Mouse (Mus musculus): ENCODE data around the gene Vegfb. TPM values are rescaled to one million over a fixed set of nuclear protein-coding genes. Genes with fewer than 3 reads are reported as not detected.
A peak's percentile ranks its signal among the peaks of the same experiment; 100 is the strongest.

Gene Vegfb
- polyA plus RNA-seq, 1 experiment from 2014 or later = 26.2 TPM

DNA sequence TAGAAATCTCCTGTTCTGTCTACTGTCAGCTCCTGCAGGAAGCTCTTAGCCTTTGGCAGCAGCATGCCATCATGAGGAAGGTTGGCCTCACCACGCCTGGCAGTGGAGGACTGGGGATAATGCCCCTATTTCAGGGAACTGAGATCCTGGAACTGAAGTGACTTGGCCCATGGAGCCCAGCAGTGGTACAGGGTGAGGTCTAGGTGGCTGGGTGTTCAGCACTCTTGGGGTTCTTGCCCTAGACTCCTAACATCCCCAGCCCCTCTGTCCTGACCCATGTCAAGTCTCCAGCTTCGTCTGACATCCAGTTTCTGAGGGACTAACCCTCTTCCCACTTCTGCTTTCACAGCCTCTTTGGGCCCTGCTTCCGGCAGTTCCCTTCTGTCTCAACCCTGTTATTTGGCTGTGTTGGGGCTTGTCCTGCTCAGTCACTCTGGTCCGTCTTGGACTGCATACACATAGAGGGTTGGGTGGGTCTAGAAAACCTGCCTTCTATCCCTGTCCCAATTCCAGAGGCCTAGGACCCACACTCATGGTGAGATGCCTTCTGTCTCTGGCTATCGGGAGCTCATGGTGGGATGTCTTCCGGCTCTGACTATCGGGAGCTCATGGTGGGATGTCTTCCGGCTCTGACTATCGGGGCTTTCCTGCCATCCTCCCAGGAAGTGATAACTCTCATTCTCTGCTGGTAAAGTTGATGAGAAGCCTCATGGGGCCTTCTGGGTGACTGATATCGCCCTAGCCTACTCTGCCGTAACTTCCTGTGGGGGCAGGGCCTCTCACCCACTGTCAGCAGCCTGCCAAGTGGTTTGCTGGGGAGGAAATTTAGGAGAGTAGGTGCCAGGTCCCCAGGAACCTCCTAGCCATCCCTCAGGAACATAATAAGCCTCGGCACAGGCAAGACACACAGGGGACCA, 30.3 kb upstream of the Vegfb start:
- Histone ChIP-seq H3K4me1 (replicated peaks; ENCODE audit: control insufficient read depth, insufficient read depth) (no peaks in the 10 kb centered on the region), H3K27me3 (ENCODE audit: control insufficient read depth, insufficient read depth, low read length) (no peaks in the 10 kb centered on the region), H3K4me3 (ENCODE audit: low read depth, low read length) (no peak overlapping the region), H3K9me3 (ENCODE audit: control insufficient read depth, low read length) (no peaks in the 10 kb centered on the region), H3K4me2 (replicated peaks; ENCODE audit: low read depth) (no peak overlapping the region), H3K27ac (replicated peaks) (peak overlapping the region; percentile 53), H3K9ac (ENCODE audit: low read length) (no peak overlapping the region), H3K36me3 (ENCODE audit: control insufficient read depth, insufficient read depth, low read length) (peaks cover 10% of the 10 kb centered on the region; the same call in 1 of the 2 replicates)
- ATAC-seq (ENCODE audit: low FRiP score, low TSS enrichment) = no peak
- no peak for TF ChIP-seq CTCF (IDR thresholded peaks at IDR 0.05; ENCODE audit: low read depth)
- no peak for TF ChIP-seq EP300 (optimal IDR thresholded peaks at IDR 0.05)
- 72% methylated on average over 12 of the region's 12 CpGs for WGBS
- DNase-seq (ENCODE audit: low spot score) = no peak

DNA sequence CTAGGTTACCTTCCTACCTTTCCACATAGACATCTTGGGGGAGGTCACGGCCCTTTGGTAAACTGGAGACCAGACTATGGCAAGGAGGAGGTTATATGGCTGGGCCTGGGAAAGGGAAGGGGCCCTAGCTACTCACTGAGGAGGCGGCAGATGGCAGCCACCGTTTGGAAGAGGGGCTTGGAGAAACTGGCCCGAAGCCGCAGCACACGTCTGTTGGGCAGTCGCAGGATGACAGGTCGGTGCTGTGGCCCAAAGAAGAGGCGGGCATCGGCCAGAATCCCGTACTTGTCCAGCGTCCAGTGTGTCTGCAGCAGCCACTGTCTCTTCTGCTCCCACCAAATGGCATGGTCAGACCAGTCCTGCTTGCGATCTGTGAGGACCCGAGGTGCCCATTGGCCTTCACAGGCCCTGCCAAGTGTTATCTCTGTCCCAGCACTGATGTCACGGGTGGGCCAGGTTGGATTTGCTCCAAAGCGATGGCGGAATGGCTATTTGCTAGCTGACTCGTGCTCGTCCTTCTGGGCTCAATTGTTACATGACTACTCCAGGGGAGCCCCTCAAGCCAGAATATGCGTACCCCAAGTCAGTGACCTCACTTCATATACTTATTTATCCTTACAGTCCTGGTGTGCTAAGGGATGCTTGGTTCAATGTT, 27.2 kb upstream of the Vegfb start:
- no peaks in the 10 kb centered on the region for H3K4me1 ChIP-seq (replicated peaks; ENCODE audit: control insufficient read depth, insufficient read depth)
- H3K9ac ChIP-seq (ENCODE audit: low read length) = no peak overlapping the region
- H3K27ac ChIP-seq (replicated peaks) = no peak overlapping the region
- H3K4me3 ChIP-seq (ENCODE audit: low read depth, low read length) = no peak overlapping the region
- H3K27me3 ChIP-seq (ENCODE audit: control insufficient read depth, insufficient read depth, low read length) = no peaks in the 10 kb centered on the region
- no peak for ATAC-seq (ENCODE audit: low FRiP score, low TSS enrichment)
- no peak overlapping the region for H3K4me2 ChIP-seq (replicated peaks; ENCODE audit: low read depth)
- 92% methylated on average over 20 of the region's 20 CpGs for WGBS
- H3K36me3 ChIP-seq (ENCODE audit: control insufficient read depth, insufficient read depth, low read length) = no peaks in the 10 kb centered on the region; the same call in 1 of the 2 replicates
- no peak for TF ChIP-seq CTCF (IDR thresholded peaks at IDR 0.05; ENCODE audit: low read depth)
- H3K9me3 ChIP-seq (ENCODE audit: control insufficient read depth, low read length) = no peaks in the 10 kb centered on the region
- DNase-seq (ENCODE audit: low spot score) = no peak

DNA sequence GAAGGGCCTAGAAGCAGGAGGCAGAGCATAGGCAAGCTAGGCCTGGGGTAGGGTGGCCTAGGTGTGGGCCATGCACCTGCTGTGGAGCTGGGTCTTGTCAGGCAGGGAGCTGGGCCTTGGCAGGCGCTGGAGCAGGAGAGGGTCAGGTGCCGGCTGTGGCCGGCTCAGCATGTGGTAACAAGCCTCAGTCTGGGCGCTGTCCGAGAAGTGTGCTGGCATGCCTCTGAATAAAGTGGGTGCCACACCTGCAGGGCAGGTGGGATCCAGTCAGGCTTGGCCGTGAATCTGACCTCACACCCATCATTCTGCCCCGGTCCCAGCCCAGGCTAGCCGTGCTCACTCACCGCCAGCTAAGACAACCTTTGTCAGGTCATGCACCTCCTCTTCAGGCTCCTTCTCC, 26.5 kb upstream of the Vegfb start:
- ATAC-seq (ENCODE audit: low FRiP score, low TSS enrichment) (0 out of 2 replicates have a peak, but pooled peaks have one; percentile 30), DNase-seq (ENCODE audit: low spot score) (no peak)
- TF ChIP-seq CTCF (IDR thresholded peaks at IDR 0.05; ENCODE audit: low read depth) = no peak
- no peak for TF ChIP-seq EP300 (optimal IDR thresholded peaks at IDR 0.05)
- Histone ChIP-seq H3K4me2 (replicated peaks; ENCODE audit: low read depth) (no peak overlapping the region), H3K27ac (replicated peaks) (no peak overlapping the region), H3K27me3 (ENCODE audit: control insufficient read depth, insufficient read depth, low read length) (no peaks in the 10 kb centered on the region), H3K36me3 (ENCODE audit: control insufficient read depth, insufficient read depth, low read length) (no peaks in the 10 kb centered on the region; the same call in 1 of the 2 replicates), H3K9ac (ENCODE audit: low read length) (no peak overlapping the region), H3K9me3 (ENCODE audit: control insufficient read depth, low read length) (no peaks in the 10 kb centered on the region), H3K4me1 (replicated peaks; ENCODE audit: control insufficient read depth, insufficient read depth) (no peaks in the 10 kb centered on the region), H3K4me3 (ENCODE audit: low read depth, low read length) (no peak overlapping the region)
- WGBS = 78% methylated on average over 9 of the region's 9 CpGs

DNA sequence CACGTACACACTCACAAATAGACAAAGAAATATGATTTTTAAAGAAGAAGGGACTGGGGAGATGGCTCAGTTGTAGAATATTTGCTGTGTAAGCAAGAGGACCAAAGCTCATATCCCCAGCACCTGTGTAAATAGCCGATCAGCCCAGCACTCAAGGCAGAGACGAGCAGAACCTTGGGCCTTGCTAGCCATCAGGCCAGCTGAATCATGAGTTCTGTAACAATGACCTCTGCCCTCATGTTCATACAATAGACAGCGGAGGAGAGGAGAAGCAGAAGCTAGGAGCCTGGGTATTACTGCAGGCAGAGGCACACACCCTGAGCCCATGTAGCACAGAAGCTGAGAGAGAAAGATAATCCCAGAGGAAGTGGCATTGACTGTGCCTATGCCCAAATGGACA, 25.0 kb upstream of the Vegfb start:
- ATAC-seq (ENCODE audit: low FRiP score, low TSS enrichment) (no peak), DNase-seq (ENCODE audit: low spot score) (no peak)
- no peak for TF ChIP-seq EP300 (optimal IDR thresholded peaks at IDR 0.05)
- H3K27ac ChIP-seq (replicated peaks) = no peak overlapping the region
- H3K9me3 ChIP-seq (ENCODE audit: control insufficient read depth, low read length) = no peaks in the 10 kb centered on the region
- no peaks in the 10 kb centered on the region; the same call in 1 of the 2 replicates for H3K36me3 ChIP-seq (ENCODE audit: control insufficient read depth, insufficient read depth, low read length)
- no peak overlapping the region for H3K4me3 ChIP-seq (ENCODE audit: low read depth, low read length)
- no peak overlapping the region for H3K9ac ChIP-seq (ENCODE audit: low read length)
- no peaks in the 10 kb centered on the region for H3K27me3 ChIP-seq (ENCODE audit: control insufficient read depth, insufficient read depth, low read length)
- no peak overlapping the region for H3K4me2 ChIP-seq (replicated peaks; ENCODE audit: low read depth)
- H3K4me1 ChIP-seq (replicated peaks; ENCODE audit: control insufficient read depth, insufficient read depth) = no peaks in the 10 kb centered on the region
- 72% methylated on average over 4 of the region's 4 CpGs for WGBS

DNA sequence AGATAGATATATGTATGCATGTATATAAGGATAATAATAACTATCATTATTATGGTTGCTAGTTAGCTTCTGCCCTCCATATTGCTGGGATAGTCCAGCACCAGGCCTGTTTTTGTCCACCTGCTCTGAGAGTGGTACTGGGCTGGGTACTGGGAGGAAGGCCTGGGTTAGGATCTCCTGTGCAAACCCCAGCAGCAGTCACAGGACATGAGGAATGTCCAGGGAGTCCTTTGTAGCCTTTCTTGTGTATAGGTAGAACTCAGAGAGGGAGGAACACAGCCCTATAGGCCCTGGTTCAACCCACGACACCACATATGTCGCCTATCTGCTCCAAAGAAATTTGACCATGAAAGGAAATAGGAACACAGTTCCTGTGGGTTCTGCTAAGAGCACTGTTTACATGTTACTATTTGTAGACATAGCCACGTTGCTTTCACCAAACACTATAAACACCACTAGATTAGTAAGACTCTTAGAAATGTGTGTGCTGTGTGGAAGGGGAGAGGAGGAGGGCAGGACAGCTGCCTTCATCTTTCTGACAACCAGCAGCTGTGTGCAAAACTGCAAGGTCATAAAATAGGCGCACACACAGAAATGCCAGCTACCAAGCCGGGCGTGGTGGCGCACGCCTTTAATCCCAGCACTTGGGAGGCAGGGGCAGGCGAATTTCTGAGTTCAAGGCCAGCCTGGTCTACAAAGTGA, 19.6 kb upstream of the Vegfb start:
- WGBS = 58% methylated on average over 8 of the region's 9 CpGs
- TF ChIP-seq CTCF (IDR thresholded peaks at IDR 0.05; ENCODE audit: low read depth) = no peak
- no peak for TF ChIP-seq EP300 (optimal IDR thresholded peaks at IDR 0.05)
- H3K4me2 ChIP-seq (replicated peaks; ENCODE audit: low read depth) = no peak overlapping the region
- peak; percentile 13 for DNase-seq (ENCODE audit: low spot score)
- H3K4me1 ChIP-seq (replicated peaks; ENCODE audit: control insufficient read depth, insufficient read depth) = no peaks in the 10 kb centered on the region
- no peaks in the 10 kb centered on the region for H3K27me3 ChIP-seq (ENCODE audit: control insufficient read depth, insufficient read depth, low read length)
- no peak overlapping the region for H3K4me3 ChIP-seq (ENCODE audit: low read depth, low read length)
- peak; percentile 62; the same call in 1 of the 2 replicates for ATAC-seq (ENCODE audit: low FRiP score, low TSS enrichment)
- H3K27ac ChIP-seq (replicated peaks) = peak overlapping the region; percentile 86
- H3K36me3 ChIP-seq (ENCODE audit: control insufficient read depth, insufficient read depth, low read length) = no peaks in the 10 kb centered on the region
- H3K9ac ChIP-seq (ENCODE audit: low read length) = no peak overlapping the region
- no peaks in the 10 kb centered on the region for H3K9me3 ChIP-seq (ENCODE audit: control insufficient read depth, low read length)

Measured in stomach, postnatal 0 days (tissue).